Mouse (Mus musculus) ES-E14 (cell line): ENCODE data around the gene Gm15155.
"Not testable (repeated sequence)": the region's sequence is repeated elsewhere in the genome, so short reads cannot be mapped to it uniquely, and the experiment has no call there.

Source experiments
- HCFC1 ChIP-seq: IDR thresholded peaks from 2 replicates; pipeline ENCODE4 v1.6.1; 2012; ENCODE audit warnings: low read length, inconsistent platforms, borderline replicate concordance; ENCODE audit not compliant: insufficient read depth
- MAFK ChIP-seq: IDR thresholded peaks from 2 replicates; pipeline ENCODE4 v1.6.1; 2014; ENCODE audit warnings: mild to moderate bottlenecking, low read depth, low read length, inconsistent platforms; ENCODE audit not compliant: insufficient read depth
- ZC3H11A ChIP-seq: IDR thresholded peaks from 2 replicates; pipeline ENCODE4 v1.6.1; 2012; ENCODE audit warnings: low read depth, mild to moderate bottlenecking, inconsistent platforms, low read length, borderline replicate concordance
- ZNF384 ChIP-seq: IDR thresholded peaks from 2 replicates; pipeline ENCODE4 v1.6.1; 2012; ENCODE audit warnings: low read depth, low read length, inconsistent platforms

DNA sequence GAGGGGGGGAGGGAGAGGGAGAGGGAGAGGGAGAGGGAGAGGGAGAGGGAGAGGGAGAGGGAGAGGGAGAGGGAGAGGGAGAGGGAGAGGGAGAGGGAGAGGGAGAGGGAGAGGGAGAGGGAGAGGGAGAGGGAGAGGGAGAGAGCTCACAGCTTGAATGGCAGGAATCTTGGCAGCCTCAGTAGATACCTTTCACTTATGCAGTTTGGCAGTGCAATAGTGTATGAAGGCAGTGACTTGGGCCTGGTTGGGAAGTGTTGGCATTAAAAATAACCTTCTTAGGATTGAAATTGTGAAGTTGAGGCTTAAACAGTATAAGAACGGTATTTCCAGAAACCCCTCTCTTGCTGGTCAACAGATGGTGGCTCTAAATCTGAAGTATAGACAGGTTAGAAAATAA lies 65.9 kb downstream of the Gm15155 start:
- TF ChIP-seq ZC3H11A, ZNF384, MAFK, HCFC1: not testable (repeated sequence)
